Mouse (Mus musculus) intestine, embryonic 15.5 days (tissue): ENCODE results near the gene Rmdn2. TPM values are rescaled to one million over a fixed set of nuclear protein-coding genes. Genes with fewer than 3 reads are reported as not detected.

Source experiments
- ATAC-seq: fragments of 200-750 bp; cut with Nextera tagmentation; 2 replicates; pipeline ENCODE4 v1.8.0; 2017; ENCODE audit warnings: moderate TSS enrichment, moderate library complexity
- H3K27ac ChIP-seq: fragments of 300-500 bp; sonication (generic); 2 replicates; pipeline ENCODE4 v1.5.1; 2015; ENCODE audit warnings: mild to moderate bottlenecking, inconsistent platforms
- H3K27me3 ChIP-seq: fragments of 300-500 bp; sonication (generic); replicated peaks from 2 replicates; pipeline ENCODE4 v1.6.1; 2015; ENCODE audit warnings: inconsistent platforms
- H3K36me3 ChIP-seq: fragments of 300-500 bp; sonication (generic); 2 replicates; pipeline ENCODE4 v1.6.1; 2015; ENCODE audit warnings: inconsistent platforms
- H3K4me1 ChIP-seq: fragments of 300-500 bp; sonication (generic); replicated peaks from 2 replicates; pipeline ENCODE4 v1.6.1; 2015; ENCODE audit warnings: inconsistent platforms
- H3K4me2 ChIP-seq: fragments of 300-500 bp; sonication (generic); replicated peaks from 2 replicates; pipeline ENCODE4 v1.6.1; 2015; ENCODE audit warnings: mild to moderate bottlenecking, inconsistent platforms
- H3K4me3 ChIP-seq: fragments of 300-500 bp; sonication (generic); replicated peaks from 2 replicates; pipeline ENCODE4 v1.5.1; 2015; ENCODE audit warnings: inconsistent platforms
- H3K9ac ChIP-seq: fragments of 300-500 bp; sonication (generic); 2 replicates; pipeline ENCODE4 v1.6.1; 2015; ENCODE audit warnings: inconsistent platforms
- H3K9me3 ChIP-seq: fragments of 300-500 bp; sonication (generic); 2 replicates; pipeline ENCODE4 v1.6.1; 2016; ENCODE audit warnings: inconsistent platforms
- WGBS: fragments of 180-500 bp; shearing (Covaris S2); methylation state at CpG from one replicate; pipeline ENCODE4 v1.1.7; 2015; 5-methylcytosine and 5-hydroxymethylcytosine counted together
- polyA plus RNA-seq: library from polyadenylated mRNA; unstranded; fragments of >200 nt; fragmentation: Nextera tagmentation; extraction: Ambion mirVana; gene quantifications from 2 replicates; pipeline ENCODE4 v1.2.1, GENCODE M21; 2015

Gene Rmdn2
- polyA plus RNA-seq, 1 experiment from 2014 or later, result 9.7 TPM

DNA sequence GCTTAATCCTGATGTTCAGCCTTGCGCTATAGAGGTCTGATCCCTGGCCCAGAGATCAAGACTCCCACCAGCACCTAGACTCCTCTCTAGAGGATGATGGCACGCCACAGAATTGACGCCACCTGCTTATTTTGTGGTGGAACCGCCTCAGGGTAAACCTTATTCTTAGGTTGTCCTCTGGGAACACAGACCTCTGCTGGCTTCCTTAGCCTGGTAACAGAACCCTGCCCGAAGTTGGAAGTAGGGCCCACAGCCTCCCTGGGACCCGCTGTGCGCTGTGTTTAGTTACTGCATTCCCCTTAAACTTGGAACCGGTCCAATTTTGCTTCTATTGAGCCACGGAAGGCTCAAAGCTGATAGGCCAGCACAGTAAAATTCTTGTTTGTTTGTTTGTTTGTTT lies 100.9 kb downstream of the Rmdn2 start:
- Histone ChIP-seq H3K4me1 (peaks cover 29% of the 10 kb centered on the region), H3K36me3 (no peaks in the 10 kb centered on the region), H3K9me3 (no peaks in the 10 kb centered on the region), H3K9ac (no peak overlapping the region), H3K4me2 (no peak overlapping the region), H3K27ac (no peak overlapping the region), H3K27me3 (peaks cover 36% of the 10 kb centered on the region), H3K4me3 (peak overlapping the region; percentile 42; the same call in 1 of the 2 replicates)
- ATAC-seq, result no peak
- WGBS, result 14% methylated on average over 9 of the region's 9 CpGs

DNA sequence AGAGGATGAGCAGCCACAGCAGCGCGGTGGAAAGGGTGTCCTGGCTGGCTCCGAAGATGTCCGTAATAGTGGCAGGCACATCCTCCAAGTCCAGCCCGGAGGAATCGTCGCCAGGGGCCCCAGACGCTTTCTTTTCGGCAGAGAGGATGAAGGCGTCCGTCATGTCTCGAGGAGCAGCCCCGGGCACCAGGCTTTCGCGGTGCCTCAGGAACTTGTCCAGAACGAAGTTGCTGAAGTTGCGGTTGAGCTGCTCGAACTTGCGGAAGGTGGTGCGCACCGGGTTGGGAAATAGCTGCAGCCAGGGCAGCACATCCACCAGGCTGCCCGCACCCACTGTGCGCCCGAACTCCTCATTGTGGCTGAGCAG lies 101.6 kb downstream of the Rmdn2 start:
- Histone ChIP-seq H3K9me3 (no peaks in the 10 kb centered on the region), H3K36me3 (no peaks in the 10 kb centered on the region), H3K27me3 (peaks cover 36% of the 10 kb centered on the region), H3K4me2 (peak overlapping the region; percentile 89), H3K4me1 (peaks cover 29% of the 10 kb centered on the region), H3K4me3 (peak overlapping the region; percentile 42), H3K9ac (peak overlapping the region; percentile 42), H3K27ac (no peak overlapping the region)
- no peak for ATAC-seq
- under 1% methylated on average over 24 of the region's 24 CpGs for WGBS

DNA sequence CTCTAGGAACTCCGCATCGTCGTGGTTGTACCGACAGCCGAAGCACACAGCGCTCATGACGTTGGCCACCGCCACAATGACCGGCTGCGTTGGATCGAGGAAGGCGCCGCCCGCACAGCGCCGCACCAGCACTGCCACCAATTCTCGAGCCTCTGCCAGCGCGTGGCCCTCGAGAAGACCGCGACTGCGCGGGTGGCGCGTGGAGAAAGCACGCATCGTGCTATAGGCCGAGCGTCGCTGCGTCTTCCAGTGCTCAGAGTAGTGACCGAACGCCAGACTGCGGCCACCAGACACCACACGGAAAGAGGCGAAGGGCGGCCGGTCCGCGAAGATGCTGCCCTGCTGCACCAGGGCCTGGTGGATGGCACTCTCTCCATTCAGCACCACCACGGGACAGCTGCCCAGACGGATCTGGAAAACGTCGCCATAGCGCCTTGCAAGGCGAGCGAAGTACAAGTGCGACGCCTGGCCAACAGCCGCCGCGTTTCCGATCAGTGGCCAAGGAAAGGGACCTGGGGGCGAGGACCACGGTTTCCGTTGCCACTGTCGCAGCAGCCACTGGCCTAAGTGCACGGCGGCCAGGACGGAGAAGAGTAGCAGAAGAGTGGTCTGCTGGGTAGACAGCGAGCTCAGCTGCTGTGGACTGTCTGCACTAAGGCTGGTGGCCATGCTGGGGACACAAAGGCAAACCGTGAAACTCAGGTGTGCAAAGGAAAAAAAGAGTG lies 102.1 kb downstream of the Rmdn2 start:
- no peaks in the 10 kb centered on the region for H3K36me3 ChIP-seq
- H3K27me3 ChIP-seq, result peaks cover 36% of the 10 kb centered on the region
- H3K4me1 ChIP-seq, result peaks cover 29% of the 10 kb centered on the region
- 0 out of 2 replicates have a peak overlapping the region, but pooled peaks have one; percentile 0 for H3K27ac ChIP-seq
- ATAC-seq, result peak; percentile 27
- H3K9me3 ChIP-seq, result no peaks in the 10 kb centered on the region
- WGBS, result 1% methylated on average over 63 of the region's 63 CpGs
- H3K4me3 ChIP-seq, result peak overlapping the region; percentile 42
- H3K9ac ChIP-seq, result peak overlapping the region; percentile 42
- peak overlapping the region; percentile 89 for H3K4me2 ChIP-seq

DNA sequence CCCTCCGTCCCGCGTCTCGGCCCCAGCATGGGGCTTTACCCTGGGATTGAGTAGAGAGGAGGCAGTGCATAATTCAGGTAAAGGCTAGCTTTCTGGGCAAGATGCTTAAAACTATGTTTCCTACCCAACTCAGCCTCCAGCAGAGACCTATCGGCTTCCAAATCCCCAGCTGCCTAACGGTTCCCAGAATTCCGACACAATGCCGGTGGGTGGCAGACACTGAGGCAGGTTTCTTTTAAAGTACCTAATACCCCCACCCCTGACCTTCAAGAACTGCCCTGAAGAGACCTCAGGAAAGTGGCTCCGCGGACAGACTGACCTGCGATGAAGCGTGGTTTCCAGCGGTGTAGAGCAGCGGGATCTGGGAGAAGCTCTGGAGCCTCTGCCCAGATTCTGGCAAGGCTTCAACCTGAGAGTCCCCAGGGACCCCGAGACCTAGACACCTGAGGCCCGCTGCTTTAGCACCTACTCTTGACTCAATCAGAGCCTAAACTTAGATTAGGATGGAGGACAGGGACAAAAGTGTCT lies 102.8 kb downstream of the Rmdn2 start:
- Histone ChIP-seq H3K4me2 (peak overlapping the region; percentile 89), H3K4me3 (peak overlapping the region; percentile 42), H3K36me3 (no peaks in the 10 kb centered on the region), H3K4me1 (peaks cover 29% of the 10 kb centered on the region), H3K27me3 (peaks cover 36% of the 10 kb centered on the region), H3K9ac (peak overlapping the region; percentile 14), H3K9me3 (no peaks in the 10 kb centered on the region), H3K27ac (0 out of 2 replicates have a peak overlapping the region, but pooled peaks have one; percentile 4)
- ATAC-seq, result no peak
- WGBS, result 2% methylated on average over 16 of the region's 16 CpGs

DNA sequence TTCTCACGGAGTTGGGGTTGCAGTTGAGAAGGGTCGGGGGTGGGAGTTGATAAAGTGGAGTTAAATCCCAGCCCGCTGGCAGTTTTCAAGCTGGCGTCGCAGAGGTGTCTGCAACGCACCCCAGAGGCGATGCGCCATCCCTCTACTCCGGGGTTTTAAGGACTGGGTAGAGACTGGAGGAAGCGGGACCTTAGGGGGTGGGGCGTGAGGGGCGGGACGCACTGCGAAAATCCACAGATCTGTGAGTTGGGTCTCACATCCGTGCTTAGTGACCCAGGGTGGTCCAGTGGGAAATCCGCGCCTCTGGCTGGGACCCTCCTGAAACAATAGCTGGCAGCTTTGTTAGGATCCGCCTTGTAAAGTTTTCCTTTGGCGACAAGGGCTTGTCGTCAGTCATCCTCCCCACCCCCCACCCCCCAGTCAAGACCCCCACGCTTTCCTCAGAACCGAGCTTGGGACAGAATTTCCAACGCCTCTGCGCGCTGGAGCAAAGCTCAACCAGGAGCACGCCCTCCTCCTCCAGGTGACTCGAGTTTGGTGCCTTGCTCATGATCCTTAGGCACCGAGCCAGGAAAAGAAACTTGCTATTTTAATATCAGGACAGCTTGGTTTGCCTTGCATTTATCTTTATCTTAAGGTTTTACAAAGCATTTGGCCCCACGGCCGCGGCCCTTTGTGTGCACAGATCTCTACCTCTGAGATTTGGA lies 103.4 kb downstream of the Rmdn2 start, which contains the start of gene Cyp1b1:
Cyp1b1 (minus strand) TSS at position 131 of the 707 bp plus-strand sequence.
- H3K27me3 ChIP-seq, result peaks cover 33% of the 10 kb centered on the region
- ATAC-seq, result peak; percentile 55
- H3K9me3 ChIP-seq, result no peaks in the 10 kb centered on the region
- H3K4me3 ChIP-seq, result peak within 1 kb of the TSS; percentile 42
- 1% methylated on average over 31 of the region's 31 CpGs for WGBS
- peak within 1 kb of the TSS; percentile 17; the same call in 1 of the 2 replicates for H3K27ac ChIP-seq
- H3K4me1 ChIP-seq, result peaks cover 29% of the 10 kb centered on the region
- no peaks in the 10 kb centered on the region for H3K36me3 ChIP-seq
- peak within 1 kb of the TSS; percentile 42 for H3K9ac ChIP-seq
- H3K4me2 ChIP-seq, result peak within 1 kb of the TSS; percentile 89

DNA sequence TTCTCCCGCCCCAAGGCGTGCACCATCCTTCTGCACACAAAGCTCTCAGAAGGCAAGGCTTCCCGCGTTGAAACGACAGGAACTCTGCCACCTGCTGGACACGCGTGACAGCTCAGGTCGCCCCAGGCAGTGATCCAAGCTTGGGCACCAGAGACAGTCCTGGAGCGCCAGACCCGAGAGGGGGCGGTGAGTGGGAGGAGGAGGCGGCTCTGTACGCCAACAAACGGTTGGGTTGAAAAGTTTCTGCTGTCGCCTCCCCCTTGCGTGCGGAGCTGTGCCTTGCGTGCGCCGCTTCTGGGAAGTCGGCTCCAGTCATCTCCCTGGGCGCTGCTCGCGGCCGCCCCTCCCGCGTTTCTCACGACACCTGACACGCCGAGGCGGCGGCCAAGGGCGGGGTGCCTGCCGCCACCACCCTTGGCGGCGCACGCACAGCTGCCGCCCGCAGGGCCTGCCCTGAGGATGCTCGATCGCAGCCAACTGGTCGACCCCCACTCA lies 104.0 kb downstream of the Rmdn2 start:
- under 1% methylated on average over 42 of the region's 42 CpGs for WGBS
- H3K4me1 ChIP-seq, result peaks cover 29% of the 10 kb centered on the region
- H3K4me2 ChIP-seq, result peak overlapping the region; percentile 89
- no peaks in the 10 kb centered on the region for H3K36me3 ChIP-seq
- no peaks in the 10 kb centered on the region for H3K9me3 ChIP-seq
- H3K9ac ChIP-seq, result peak overlapping the region; percentile 14
- H3K27me3 ChIP-seq, result peaks cover 33% of the 10 kb centered on the region
- H3K4me3 ChIP-seq, result peak overlapping the region; percentile 42
- peak overlapping the region; percentile 17; the same call in 1 of the 2 replicates for H3K27ac ChIP-seq
- peak; percentile 89 for ATAC-seq

DNA sequence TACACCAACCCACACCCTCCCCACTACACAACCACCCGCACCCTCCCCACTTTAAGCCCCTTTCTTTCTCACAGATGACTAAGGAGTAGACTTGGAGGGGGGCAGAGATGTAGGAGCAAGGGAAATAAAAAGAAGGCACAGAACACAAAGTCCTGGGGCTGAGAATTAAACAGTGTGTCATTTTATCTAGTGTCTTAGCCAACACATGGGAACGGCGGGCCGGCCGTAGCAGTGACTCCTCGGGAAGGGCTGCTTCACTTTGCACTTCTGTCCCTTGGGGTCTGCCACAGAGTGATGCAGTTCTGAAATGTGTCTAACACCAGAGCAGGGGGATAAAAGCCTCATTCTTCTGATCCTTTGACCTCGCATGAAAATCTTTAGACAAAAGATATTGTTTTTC lies 109.0 kb downstream of the Rmdn2 start:
- H3K4me1 ChIP-seq, result 0 out of 2 replicates have a peak, but pooled peaks cover 4% of the 10 kb centered on the region
- no peaks in the 10 kb centered on the region for H3K27me3 ChIP-seq
- no peak for ATAC-seq
- 74% methylated on average over 7 of the region's 7 CpGs for WGBS
- H3K9ac ChIP-seq, result no peak overlapping the region
- no peaks in the 10 kb centered on the region for H3K36me3 ChIP-seq
- H3K4me2 ChIP-seq, result no peak overlapping the region
- no peak overlapping the region for H3K4me3 ChIP-seq
- no peaks in the 10 kb centered on the region for H3K9me3 ChIP-seq
- no peak overlapping the region for H3K27ac ChIP-seq

DNA sequence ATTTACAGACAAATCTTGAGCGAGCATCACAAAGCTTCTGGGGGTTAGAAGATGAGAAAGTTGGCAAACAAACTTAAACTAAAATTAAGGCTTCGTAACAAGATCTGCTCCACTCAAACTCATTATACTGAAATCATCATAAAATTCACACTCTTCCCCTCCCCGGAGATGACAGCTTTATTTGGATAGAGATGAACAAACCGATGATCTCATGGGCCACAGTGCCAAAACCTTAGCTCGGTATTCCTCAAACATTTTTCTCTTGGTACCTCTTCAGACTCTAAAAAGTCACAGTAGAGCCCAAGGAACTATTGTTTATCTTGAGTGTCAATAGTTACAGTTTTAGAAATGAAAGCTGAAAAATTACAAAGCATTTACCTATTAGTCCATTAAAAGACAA lies 115.0 kb downstream of the Rmdn2 start:
- no peak overlapping the region for H3K4me3 ChIP-seq
- H3K9me3 ChIP-seq, result no peaks in the 10 kb centered on the region
- H3K36me3 ChIP-seq, result no peaks in the 10 kb centered on the region
- H3K27me3 ChIP-seq, result no peaks in the 10 kb centered on the region
- no peak for ATAC-seq
- H3K4me2 ChIP-seq, result no peak overlapping the region
- H3K9ac ChIP-seq, result no peak overlapping the region
- 0 out of 2 replicates have a peak, but pooled peaks cover 7% of the 10 kb centered on the region for H3K4me1 ChIP-seq
- 63% methylated on average over 5 of the region's 5 CpGs for WGBS
- H3K27ac ChIP-seq, result no peak overlapping the region

DNA sequence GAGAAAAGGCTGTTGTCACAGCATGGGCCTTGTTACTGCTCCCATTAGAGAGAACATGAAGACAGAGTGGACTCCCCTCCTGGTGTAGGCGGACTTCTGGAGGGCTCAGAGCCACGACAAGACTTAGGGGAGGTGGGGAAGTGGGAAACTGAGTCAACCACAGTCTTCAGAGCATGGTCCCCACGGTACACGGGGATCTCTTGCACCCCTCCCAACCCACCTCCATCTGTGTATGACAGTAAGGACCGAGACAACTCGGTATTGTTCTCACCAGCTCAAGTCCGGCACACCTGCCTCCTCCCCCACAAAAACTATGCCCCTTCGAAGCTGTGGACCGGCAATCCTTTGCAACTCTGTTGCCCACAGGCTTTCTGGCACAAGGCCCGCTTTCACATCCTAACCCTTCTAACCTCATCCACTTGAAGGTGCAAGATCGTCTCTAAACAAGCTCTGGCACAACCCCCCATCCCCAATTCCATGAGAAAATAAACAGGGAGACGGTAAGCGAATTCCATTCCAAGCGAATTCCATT lies 116.5 kb downstream of the Rmdn2 start:
- 0 out of 2 replicates have a peak, but pooled peaks cover 7% of the 10 kb centered on the region for H3K4me1 ChIP-seq
- H3K4me2 ChIP-seq, result peak overlapping the region; percentile 36
- no peaks in the 10 kb centered on the region for H3K27me3 ChIP-seq
- H3K4me3 ChIP-seq, result no peak overlapping the region
- WGBS, result 31% methylated on average over 14 of the region's 14 CpGs
- H3K9ac ChIP-seq, result no peak overlapping the region
- H3K9me3 ChIP-seq, result no peaks in the 10 kb centered on the region
- no peak overlapping the region for H3K27ac ChIP-seq
- no peaks in the 10 kb centered on the region for H3K36me3 ChIP-seq
- no peak for ATAC-seq

DNA sequence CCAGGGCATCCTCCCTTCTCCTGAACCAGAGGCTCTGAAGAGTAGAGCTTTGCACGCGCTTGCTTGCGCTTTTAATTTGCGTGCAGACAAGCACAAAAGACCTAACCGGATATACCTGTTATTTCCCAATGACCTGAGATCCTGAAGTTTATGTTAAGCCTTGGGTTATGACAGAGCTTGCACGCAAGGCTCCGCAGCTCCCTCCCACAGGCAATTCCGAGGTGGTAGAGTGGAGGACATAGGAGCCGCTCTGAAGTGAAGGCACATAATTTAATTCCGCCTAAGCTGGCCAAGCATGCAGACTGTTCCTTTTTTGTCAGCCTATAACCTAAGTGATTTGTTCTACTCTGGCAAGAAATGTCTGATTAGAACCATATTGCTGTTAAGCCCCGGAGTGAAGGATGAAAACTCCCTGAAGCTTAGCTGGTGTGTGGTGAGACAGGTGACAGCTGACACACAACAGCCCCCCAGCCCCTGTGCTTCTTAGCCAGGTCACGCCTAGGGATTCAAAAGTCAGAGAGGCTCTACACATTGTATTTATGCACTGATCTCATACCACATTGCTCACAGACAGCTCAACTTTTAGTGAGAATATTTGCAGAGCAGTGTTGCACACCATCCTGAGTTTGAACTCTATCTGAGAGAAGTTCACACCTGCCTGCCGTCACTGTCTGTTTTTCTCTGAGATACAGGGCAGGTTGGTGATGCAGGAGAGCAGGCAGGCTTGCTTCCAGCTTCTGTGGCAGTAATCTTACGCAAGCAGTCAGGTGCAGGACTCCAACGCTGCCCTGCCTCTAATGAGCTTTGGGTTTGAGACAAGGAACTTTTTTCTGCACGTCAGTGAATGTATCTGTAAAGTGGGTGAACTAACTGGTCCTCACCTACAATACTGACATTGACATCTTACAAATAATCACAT lies 117.2 kb downstream of the Rmdn2 start:
- WGBS, result 22% methylated on average over 16 of the region's 16 CpGs

DNA sequence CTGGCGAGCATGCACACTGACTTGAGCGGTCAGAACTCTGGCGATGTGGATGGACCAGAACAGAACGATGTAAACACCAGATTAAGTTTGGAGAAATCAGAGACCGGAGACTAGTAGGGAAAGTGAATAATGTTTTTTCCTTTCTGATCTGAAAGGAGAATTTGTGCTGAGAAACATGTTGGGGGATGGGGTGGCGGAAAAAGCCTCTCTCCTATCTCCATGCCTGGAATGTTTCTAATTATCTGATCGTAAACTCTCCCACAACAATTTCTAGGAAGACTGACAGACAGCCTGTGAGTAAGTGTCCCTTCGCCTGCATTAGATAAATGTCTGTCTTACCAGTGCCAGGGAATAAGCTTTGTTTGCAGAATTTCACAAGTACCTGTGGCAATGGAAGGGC lies 119.3 kb downstream of the Rmdn2 start:
- no peaks in the 10 kb centered on the region for H3K27me3 ChIP-seq
- no peak for ATAC-seq
- H3K36me3 ChIP-seq, result no peaks in the 10 kb centered on the region
- no peak overlapping the region for H3K4me2 ChIP-seq
- H3K9me3 ChIP-seq, result no peaks in the 10 kb centered on the region
- H3K4me3 ChIP-seq, result no peak overlapping the region
- H3K4me1 ChIP-seq, result 0 out of 2 replicates have a peak, but pooled peaks cover 7% of the 10 kb centered on the region
- WGBS, result 39% methylated on average over 8 of the region's 8 CpGs
- no peak overlapping the region for H3K9ac ChIP-seq
- H3K27ac ChIP-seq, result no peak overlapping the region

More for the DNA sequence above, 117.2 kb downstream of the Rmdn2 start:
- Histone ChIP-seq H3K36me3 (no peaks in the 10 kb centered on the region), H3K4me3 (no peak overlapping the region), H3K9me3 (no peaks in the 10 kb centered on the region), H3K4me2 (peak overlapping the region; percentile 36), H3K27me3 (no peaks in the 10 kb centered on the region), H3K4me1 (0 out of 2 replicates have a peak, but pooled peaks cover 7% of the 10 kb centered on the region), H3K27ac (no peak overlapping the region), H3K9ac (no peak overlapping the region)
- ATAC-seq, result peak; percentile 65
